Mouse (Mus musculus) embryonic facial prominence, embryonic 12.5 days (tissue): ENCODE data around the gene Arg1. TPM values are rescaled to one million over a fixed set of nuclear protein-coding genes. Genes with fewer than 3 reads are reported as not detected.

Experiments
- ATAC-seq: fragments of 200-750 bp; cut with Nextera tagmentation; 2 replicates; pipeline ENCODE4 v1.8.0; 2017; ENCODE audit not compliant: insufficient number of reproducible peaks, insufficient read depth, low FRiP score, low TSS enrichment
- H3K27ac ChIP-seq: fragments of 300-500 bp; sonication (generic); 2 replicates; pipeline ENCODE4 v1.5.1; 2016; ENCODE audit warnings: mild to moderate bottlenecking
- H3K27me3 ChIP-seq: fragments of 300-500 bp; sonication (generic); 2 replicates; pipeline ENCODE4 v1.6.1; 2016; ENCODE audit warnings: mild to moderate bottlenecking, moderate library complexity
- H3K36me3 ChIP-seq: fragments of 300-500 bp; sonication (generic); 2 replicates; pipeline ENCODE4 v1.6.1; 2016; ENCODE audit warnings: mild to moderate bottlenecking
- H3K4me1 ChIP-seq: fragments of 300-500 bp; sonication (generic); 2 replicates; pipeline ENCODE4 v1.6.1; 2016
- H3K4me2 ChIP-seq: fragments of 300-500 bp; sonication (generic); replicated peaks from 2 replicates; pipeline ENCODE4 v1.6.1; 2016; ENCODE audit warnings: mild to moderate bottlenecking, moderate library complexity
- H3K4me3 ChIP-seq: fragments of 300-500 bp; sonication (generic); 2 replicates; pipeline ENCODE4 v1.5.1; 2016; ENCODE audit warnings: mild to moderate bottlenecking
- H3K9ac ChIP-seq: fragments of 300-500 bp; sonication (generic); 2 replicates; pipeline ENCODE4 v1.6.1; 2016; ENCODE audit warnings: mild to moderate bottlenecking, moderate library complexity
- H3K9me3 ChIP-seq: fragments of 300-500 bp; sonication (generic); 2 replicates; pipeline ENCODE4 v1.6.1; 2016; ENCODE audit warnings: mild to moderate bottlenecking, moderate library complexity
- WGBS: fragments of 180-500 bp; shearing (Covaris S2); methylation state at CpG from one replicate; pipeline ENCODE4 v1.1.7; 2016; 5-methylcytosine and 5-hydroxymethylcytosine counted together
- polyA plus RNA-seq: library from polyadenylated mRNA; unstranded; fragments of >200 nt; fragmentation: Nextera tagmentation; extraction: Ambion mirVana; gene quantifications from 2 replicates; pipeline ENCODE4 v1.2.1, GENCODE M21; 2016

Gene Arg1
- polyA plus RNA-seq = 3.9 and 8.5 TPM in 2 replicates

- Histone ChIP-seq H3K9ac (no peak within 1 kb of the TSS), H3K27me3 (no peaks in the 10 kb centered on the region), H3K36me3 (no peaks in the 10 kb centered on the region), H3K4me1 (peaks cover 19% of the 10 kb centered on the region), H3K9me3 (no peaks in the 10 kb centered on the region), H3K27ac (no peak within 1 kb of the TSS), H3K4me2 (peak within 1 kb of the TSS; percentile 20; the same call in 1 of the 2 replicates), H3K4me3 (no peak within 1 kb of the TSS)
- 0 out of 2 replicates have a peak, but pooled peaks have one; percentile 58 for ATAC-seq
- 25% methylated on average over 14 of the region's 14 CpGs for WGBS
Measured at GRCm38 (mm10) chr10:24926962-24927720, at the start of gene Arg1. Gene Arg1 (minus strand): TSS chr10:24927484.

GRCm38 (mm10) chr10:24973845-24974514 lies 46.7 kb upstream of the Arg1 start:
- 86% methylated on average over 11 of the region's 11 CpGs for WGBS
- no peaks in the 10 kb centered on the region for H3K9me3 ChIP-seq
- no peak for ATAC-seq

GRCm38 (mm10) chr10:24973385-24973784 lies 46.1 kb upstream of the Arg1 start:
- Histone ChIP-seq H3K4me2 (no peak overlapping the region), H3K27me3 (no peaks in the 10 kb centered on the region), H3K9me3 (no peaks in the 10 kb centered on the region), H3K4me3 (no peak overlapping the region), H3K27ac (peak overlapping the region; percentile 59), H3K36me3 (no peaks in the 10 kb centered on the region), H3K4me1 (peaks cover 11% of the 10 kb centered on the region), H3K9ac (no peak overlapping the region)
- WGBS = 38% methylated on average over 5 of the region's 5 CpGs
- no peak for ATAC-seq

More at GRCm38 (mm10) chr10:24973845-24974514, 46.7 kb upstream of the Arg1 start:
- Histone ChIP-seq H3K4me3 (no peak overlapping the region), H3K36me3 (no peaks in the 10 kb centered on the region), H3K27ac (no peak overlapping the region), H3K27me3 (no peaks in the 10 kb centered on the region), H3K4me2 (no peak overlapping the region), H3K9ac (no peak overlapping the region), H3K4me1 (peaks cover 11% of the 10 kb centered on the region)

- peaks cover 11% of the 10 kb centered on the region for H3K4me1 ChIP-seq
- 35% methylated on average over 4 of the region's 4 CpGs for WGBS
- peak overlapping the region; percentile 59 for H3K27ac ChIP-seq
- H3K36me3 ChIP-seq = no peaks in the 10 kb centered on the region
- no peaks in the 10 kb centered on the region for H3K27me3 ChIP-seq
- no peak overlapping the region for H3K4me3 ChIP-seq
- no peak overlapping the region for H3K9ac ChIP-seq
- no peaks in the 10 kb centered on the region for H3K9me3 ChIP-seq
- H3K4me2 ChIP-seq = no peak overlapping the region
- peak; percentile 22; the same call in 1 of the 2 replicates for ATAC-seq
Measured at GRCm38 (mm10) chr10:24972923-24973322, 45.6 kb upstream of the Arg1 start.

- Histone ChIP-seq H3K27me3 (no peaks in the 10 kb centered on the region), H3K36me3 (no peaks in the 10 kb centered on the region), H3K9ac (no peak overlapping the region), H3K4me1 (no peaks in the 10 kb centered on the region), H3K9me3 (no peaks in the 10 kb centered on the region), H3K27ac (no peak overlapping the region), H3K4me3 (no peak overlapping the region), H3K4me2 (no peak overlapping the region)
- no peak for ATAC-seq
- WGBS = 79% methylated on average over 12 of the region's 12 CpGs
Measured at GRCm38 (mm10) chr10:24965821-24966550, 38.7 kb upstream of the Arg1 start.

- Histone ChIP-seq H3K4me1 (peaks cover 3% of the 10 kb centered on the region; the same call in 1 of the 2 replicates), H3K4me3 (no peak overlapping the region), H3K9ac (no peak overlapping the region), H3K9me3 (no peaks in the 10 kb centered on the region), H3K4me2 (no peak overlapping the region), H3K27me3 (no peaks in the 10 kb centered on the region), H3K36me3 (no peaks in the 10 kb centered on the region), H3K27ac (no peak overlapping the region)
- ATAC-seq = no peak
- 31% methylated on average over 2 of the region's 2 CpGs for WGBS
Measured at GRCm38 (mm10) chr10:24961889-24962288, 34.6 kb upstream of the Arg1 start.

- WGBS = 41% methylated on average over 2 of the region's 2 CpGs
- no peak for ATAC-seq
- H3K9ac ChIP-seq = no peak overlapping the region
Measured at GRCm38 (mm10) chr10:24961112-24961511, 33.8 kb upstream of the Arg1 start.

GRCm38 (mm10) chr10:24959043-24959916 lies 32.0 kb upstream of the Arg1 start:
- 50% methylated on average over 15 of the region's 15 CpGs for WGBS

More at GRCm38 (mm10) chr10:24961112-24961511, 33.8 kb upstream of the Arg1 start:
- no peak overlapping the region for H3K4me3 ChIP-seq
- H3K27me3 ChIP-seq = no peaks in the 10 kb centered on the region
- H3K36me3 ChIP-seq = no peaks in the 10 kb centered on the region
- H3K4me1 ChIP-seq = peaks cover 3% of the 10 kb centered on the region; the same call in 1 of the 2 replicates
- H3K27ac ChIP-seq = no peak overlapping the region
- no peak overlapping the region for H3K4me2 ChIP-seq
- H3K9me3 ChIP-seq = no peaks in the 10 kb centered on the region

GRCm38 (mm10) chr10:24958280-24959042 lies 31.2 kb upstream of the Arg1 start:
- no peak overlapping the region for H3K4me2 ChIP-seq
- no peak overlapping the region for H3K4me3 ChIP-seq
- H3K27me3 ChIP-seq = no peaks in the 10 kb centered on the region
- no peaks in the 10 kb centered on the region for H3K36me3 ChIP-seq
- ATAC-seq = no peak
- H3K27ac ChIP-seq = no peak overlapping the region
- no peaks in the 10 kb centered on the region for H3K9me3 ChIP-seq
- H3K9ac ChIP-seq = no peak overlapping the region
- H3K4me1 ChIP-seq = peaks cover 3% of the 10 kb centered on the region; the same call in 1 of the 2 replicates
- 65% methylated on average over 15 of the region's 15 CpGs for WGBS

More at GRCm38 (mm10) chr10:24959043-24959916, 32.0 kb upstream of the Arg1 start:
- Histone ChIP-seq H3K27ac (no peak overlapping the region), H3K9me3 (no peaks in the 10 kb centered on the region), H3K4me3 (no peak overlapping the region), H3K36me3 (no peaks in the 10 kb centered on the region), H3K4me1 (peaks cover 3% of the 10 kb centered on the region; the same call in 1 of the 2 replicates), H3K9ac (no peak overlapping the region), H3K27me3 (no peaks in the 10 kb centered on the region), H3K4me2 (no peak overlapping the region)
- ATAC-seq = no peak

GRCm38 (mm10) chr10:24953876-24954275 lies 26.6 kb upstream of the Arg1 start:
- no peak overlapping the region for H3K9ac ChIP-seq
- 79% methylated on average over 6 of the region's 6 CpGs for WGBS
- no peak overlapping the region for H3K4me3 ChIP-seq
- no peaks in the 10 kb centered on the region for H3K36me3 ChIP-seq
- H3K4me2 ChIP-seq = no peak overlapping the region
- no peaks in the 10 kb centered on the region for H3K27me3 ChIP-seq
- no peaks in the 10 kb centered on the region for H3K4me1 ChIP-seq
- no peak overlapping the region for H3K27ac ChIP-seq
- ATAC-seq = no peak
- no peaks in the 10 kb centered on the region for H3K9me3 ChIP-seq
